Mouse (Mus musculus) intestine, embryonic 15.5 days (tissue): ENCODE data around the gene Trappc3l. TPM values are rescaled to one million over a fixed set of nuclear protein-coding genes. Genes with fewer than 3 reads are reported as not detected.

Experiments
- ATAC-seq: fragments of 200-750 bp; cut with Nextera tagmentation; 2 replicates; pipeline ENCODE4 v1.8.0; 2017; ENCODE audit warnings: moderate TSS enrichment, moderate library complexity
- H3K27ac ChIP-seq: fragments of 300-500 bp; sonication (generic); 2 replicates; pipeline ENCODE4 v1.5.1; 2015; ENCODE audit warnings: mild to moderate bottlenecking, inconsistent platforms
- H3K27me3 ChIP-seq: fragments of 300-500 bp; sonication (generic); replicated peaks from 2 replicates; pipeline ENCODE4 v1.6.1; 2015; ENCODE audit warnings: inconsistent platforms
- H3K36me3 ChIP-seq: fragments of 300-500 bp; sonication (generic); 2 replicates; pipeline ENCODE4 v1.6.1; 2015; ENCODE audit warnings: inconsistent platforms
- H3K4me1 ChIP-seq: fragments of 300-500 bp; sonication (generic); replicated peaks from 2 replicates; pipeline ENCODE4 v1.6.1; 2015; ENCODE audit warnings: inconsistent platforms
- H3K4me2 ChIP-seq: fragments of 300-500 bp; sonication (generic); replicated peaks from 2 replicates; pipeline ENCODE4 v1.6.1; 2015; ENCODE audit warnings: mild to moderate bottlenecking, inconsistent platforms
- H3K4me3 ChIP-seq: fragments of 300-500 bp; sonication (generic); replicated peaks from 2 replicates; pipeline ENCODE4 v1.5.1; 2015; ENCODE audit warnings: inconsistent platforms
- H3K9ac ChIP-seq: fragments of 300-500 bp; sonication (generic); 2 replicates; pipeline ENCODE4 v1.6.1; 2015; ENCODE audit warnings: inconsistent platforms
- H3K9me3 ChIP-seq: fragments of 300-500 bp; sonication (generic); 2 replicates; pipeline ENCODE4 v1.6.1; 2016; ENCODE audit warnings: inconsistent platforms
- WGBS: fragments of 180-500 bp; shearing (Covaris S2); methylation state at CpG from one replicate; pipeline ENCODE4 v1.1.7; 2015; 5-methylcytosine and 5-hydroxymethylcytosine counted together
- polyA plus RNA-seq: library from polyadenylated mRNA; unstranded; fragments of >200 nt; fragmentation: Nextera tagmentation; extraction: Ambion mirVana; gene quantifications from 2 replicates; pipeline ENCODE4 v1.2.1, GENCODE M21; 2015

Trappc3l gene
- polyA plus RNA-seq, 1 experiment from 2014 or later = not detected

DNA sequence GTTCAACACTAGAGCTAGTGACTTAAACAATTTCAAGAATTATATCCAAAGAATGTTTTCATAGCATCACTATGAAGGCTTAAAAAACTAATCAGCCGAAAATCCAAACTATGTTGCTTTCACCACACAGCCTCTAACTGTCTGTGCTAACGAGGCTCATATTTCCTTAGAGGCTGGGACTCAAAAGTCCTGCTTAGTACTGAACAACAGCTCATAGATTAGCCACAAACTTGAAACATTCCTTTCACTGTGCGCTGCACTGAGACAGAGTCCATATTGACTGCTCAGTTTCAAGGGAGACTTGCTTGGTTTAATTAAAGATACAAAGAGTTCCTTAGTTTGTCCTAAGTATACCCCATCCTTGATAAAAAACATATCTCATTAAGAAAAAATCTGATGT is 112.4 kb downstream of the Trappc3l start:
- no peaks in the 10 kb centered on the region for H3K9me3 ChIP-seq
- no peak overlapping the region for H3K27ac ChIP-seq
- no peaks in the 10 kb centered on the region for H3K27me3 ChIP-seq
- no peak overlapping the region for H3K4me3 ChIP-seq
- no peak overlapping the region for H3K9ac ChIP-seq
- H3K36me3 ChIP-seq = no peaks in the 10 kb centered on the region
- no peak for ATAC-seq
- 71% methylated on average over 3 of the region's 3 CpGs for WGBS
- no peak overlapping the region for H3K4me2 ChIP-seq
- H3K4me1 ChIP-seq = no peaks in the 10 kb centered on the region

GRCm38 (mm10) chr10:34150454-34150853 is 113.1 kb downstream of the Trappc3l start:
- Histone ChIP-seq H3K9ac (no peak overlapping the region), H3K4me2 (no peak overlapping the region), H3K27ac (no peak overlapping the region), H3K27me3 (no peaks in the 10 kb centered on the region), H3K4me3 (no peak overlapping the region), H3K36me3 (no peaks in the 10 kb centered on the region), H3K4me1 (no peaks in the 10 kb centered on the region), H3K9me3 (no peaks in the 10 kb centered on the region)
- WGBS = 41% methylated on average over 6 of the region's 6 CpGs
- ATAC-seq = no peak

DNA sequence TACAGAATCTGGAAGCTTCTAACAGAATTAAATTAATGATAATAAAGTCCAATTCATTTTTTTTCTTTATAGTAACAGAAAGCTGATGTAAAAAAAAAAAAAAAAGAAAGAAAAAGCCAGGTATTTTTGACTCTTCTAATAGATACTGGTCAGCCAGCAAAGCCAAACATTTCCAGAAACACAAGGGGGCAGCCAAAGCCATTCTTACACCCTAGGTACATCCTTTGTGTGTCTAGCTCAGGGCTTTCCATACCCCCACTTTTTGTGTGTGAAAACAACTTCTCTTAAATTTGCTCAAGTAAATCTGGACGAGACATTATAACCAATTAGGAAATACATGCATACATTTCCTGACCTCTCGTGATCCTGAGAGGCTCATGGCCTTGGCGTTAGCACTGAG is 114.4 kb downstream of the Trappc3l start:
- Histone ChIP-seq H3K27ac (no peak overlapping the region), H3K9ac (no peak overlapping the region), H3K36me3 (no peaks in the 10 kb centered on the region), H3K4me2 (no peak overlapping the region), H3K27me3 (no peaks in the 10 kb centered on the region), H3K4me3 (no peak overlapping the region), H3K9me3 (no peaks in the 10 kb centered on the region), H3K4me1 (no peaks in the 10 kb centered on the region)
- ATAC-seq = no peak
- 80% methylated on average over 3 of the region's 3 CpGs for WGBS

GRCm38 (mm10) chr10:34155796-34156554 is 118.6 kb downstream of the Trappc3l start:
- no peak overlapping the region for H3K4me2 ChIP-seq
- H3K36me3 ChIP-seq = no peaks in the 10 kb centered on the region
- no peak for ATAC-seq
- no peak overlapping the region for H3K9ac ChIP-seq
- no peaks in the 10 kb centered on the region for H3K4me1 ChIP-seq
- H3K27ac ChIP-seq = no peak overlapping the region
- H3K27me3 ChIP-seq = no peaks in the 10 kb centered on the region
- no peaks in the 10 kb centered on the region for H3K9me3 ChIP-seq
- H3K4me3 ChIP-seq = no peak overlapping the region
- WGBS = 73% methylated on average over 12 of the region's 12 CpGs

Other genes with a start within 250 kb of the Trappc3l start
- not detected in 2 replicates for gene Sult3a1, start 179.9 kb upstream of the Trappc3l start, polyA plus RNA-seq
- 0.13 TPM in 1 of 2 replicates, not detected in the other for gene Rsph4a, start 132.5 kb upstream of the Trappc3l start, polyA plus RNA-seq
- gene Zup1, start 86.3 kb upstream of the Trappc3l start, polyA plus RNA-seq = 16.6 and 16.8 TPM in 2 replicates
- 102 and 122 TPM in 2 replicates for gene Rwdd1, start 18.0 kb upstream of the Trappc3l start, polyA plus RNA-seq
- gene Calhm4, start 6.7 kb downstream of the Trappc3l start, polyA plus RNA-seq = not detected in 2 replicates
- gene Calhm5, start 58.9 kb downstream of the Trappc3l start, polyA plus RNA-seq = 0.87 and 0.98 TPM in 2 replicates
- 1.4 and 2.2 TPM in 2 replicates for gene Calhm6, start 90.4 kb downstream of the Trappc3l start, polyA plus RNA-seq
- gene Dse, start 170.1 kb downstream of the Trappc3l start, polyA plus RNA-seq = 15.8 and 18.3 TPM in 2 replicates
- 62.2 and 67.2 TPM in 2 replicates for gene Tspyl1, start 244.6 kb downstream of the Trappc3l start, polyA plus RNA-seq